ENCODE assay signal across 7 mouse cellular contexts in genomic region chr19:8517721-8518120, GRCm38 (mm10).
A peak's percentile ranks its signal among the peaks of the same experiment; 100 is the strongest.
DNase-seq lines count a peak whose midpoint lies in the region; ATAC-seq and TF ChIP-seq lines count a peak whose summit lies in the region.
"Not testable (repeated sequence)": the region's sequence is repeated elsewhere in the genome, so short reads cannot be mapped to it uniquely, and the experiment has no call there.

No protein-coding gene starts in this region.

- not testable (repeated sequence) for ATAC-seq in G1E (ENCODE audit: extremely low read depth, insufficient number of reproducible peaks, low FRiP score, poor library complexity, severe bottlenecking); heart, postnatal 0 days (ENCODE audit: insufficient read depth, low read depth); liver, embryonic 15.5 days (ENCODE audit: insufficient read depth)

- H3K36me3 ChIP-seq in G1E (replicated peaks); heart, postnatal 0 days (replicated peaks; ENCODE audit: control insufficient read depth, insufficient read depth, low read length); liver, embryonic 15.5 days (replicated peaks); splenic B cell, adult 2 months (ENCODE audit: control insufficient read depth, insufficient read depth, low read length, poor library complexity, severe bottlenecking): not testable (repeated sequence)

- peak overlapping the region; percentile 45 for H3K27ac ChIP-seq in bone marrow macrophage, adult 2 months (ENCODE audit: insufficient read depth, low read depth, low read length)
- H3K27ac ChIP-seq in heart, postnatal 0 days (ENCODE audit: low read depth) = peak overlapping the region; percentile 79
- H3K27ac ChIP-seq in liver, embryonic 15.5 days (replicated peaks) = not testable (repeated sequence)

- not testable (repeated sequence) for DNase-seq in G1E (ENCODE audit: low spot score); heart, postnatal 0 days (ENCODE audit: low spot score)
- DNase-seq in heart, adult 9 months (ENCODE audit: low spot score in 2 of 2) = peak; percentile 3 to 5
- DNase-seq in lung, postnatal 25 days (ENCODE audit: low spot score) = peak; percentile 0
- DNase-seq in splenic B cell, adult 2 months (ENCODE audit: low read depth, low spot score) = peak; percentile 32

- not testable (repeated sequence) for TF ChIP-seq EP300 in heart, postnatal 0 days (IDR thresholded peaks at IDR 0.05; ENCODE audit: low read depth)

- 65% methylated on average over 6 of the region's 6 CpGs for WGBS in heart, postnatal 0 days
- 46% methylated on average over 6 of the region's 6 CpGs for WGBS in liver, embryonic 15.5 days (ENCODE audit: insufficient replicate concordance)

- not testable (repeated sequence) for H3K4me1 ChIP-seq in G1E (ENCODE audit: insufficient read depth, low read depth, low read length); bone marrow macrophage, adult 2 months (ENCODE audit: control insufficient read depth, insufficient read depth, low read length); heart, postnatal 0 days (ENCODE audit: control insufficient read depth, insufficient read depth); liver, embryonic 15.5 days (replicated peaks)

- not testable (repeated sequence) for H3K27me3 ChIP-seq in G1E (ENCODE audit: insufficient read depth, low read length); heart, postnatal 0 days (ENCODE audit: control insufficient read depth, insufficient read depth, low read length); liver, embryonic 15.5 days; splenic B cell, adult 2 months (ENCODE audit: control insufficient read depth, insufficient read depth, low read length, poor library complexity, severe bottlenecking)

- not testable (repeated sequence) for H3K9ac ChIP-seq in heart, postnatal 0 days (replicated peaks; ENCODE audit: low read depth, low read length)
- peak overlapping the region; percentile 56; the same call in 1 of the 2 replicates for H3K9ac ChIP-seq in liver, embryonic 15.5 days

- peak overlapping the region; percentile 51 for H3K4me2 ChIP-seq in heart, postnatal 0 days (ENCODE audit: low read depth, low read length)
- peak overlapping the region; percentile 65 for H3K4me2 ChIP-seq in liver, embryonic 15.5 days

- TF ChIP-seq CTCF in G1E (IDR thresholded peaks at IDR 0.05; ENCODE audit: low read depth, low read length); bone marrow macrophage, adult 2 months (IDR thresholded peaks at IDR 0.05; ENCODE audit: low read depth, low read length); heart, postnatal 0 days (IDR thresholded peaks at IDR 0.05; ENCODE audit: low read depth): not testable (repeated sequence)

- H3K9me3 ChIP-seq in G1E (replicated peaks); heart, postnatal 0 days (replicated peaks; ENCODE audit: control insufficient read depth, low read length); liver, embryonic 15.5 days (replicated peaks): not testable (repeated sequence)

- peak overlapping the region; percentile 64; the same call in 1 of the 2 replicates for H3K4me3 ChIP-seq in G1E (ENCODE audit: low read depth, low read length)
- peak overlapping the region; percentile 49 for H3K4me3 ChIP-seq in bone marrow macrophage, adult 2 months (ENCODE audit: insufficient read depth, low read length)
- peak overlapping the region; percentile 52 for H3K4me3 ChIP-seq in heart, postnatal 0 days (ENCODE audit: low read depth, low read length)
- peak overlapping the region; percentile 64 for H3K4me3 ChIP-seq in liver, embryonic 15.5 days (replicated peaks)

- not testable (repeated sequence) for TF ChIP-seq POLR2A in bone marrow macrophage, adult 2 months (IDR thresholded peaks at IDR 0.05; ENCODE audit: borderline replicate concordance, low read depth, low read length)
